Mouse (Mus musculus) embryonic stem cell, embryonic (primary cell): ENCODE measurements around the gene Samd10.

Experiments
- CTCF ChIA-PET, 4 experiments: fragments of 300-600 bp in 2 of 4; fragments of 350-600 bp in 2 of 4; sonication (Branson Sonifier 250); formaldehyde crosslinking; loops; one replicate each; lab custom pipeline; 2022; ENCODE audit warnings: inconsistent platforms in 2 of 4; lab: Charles Lee
- POLR2A ChIA-PET, 4 experiments: fragments of 300-600 bp in 2 of 4; fragments of 350-600 bp in 2 of 4; sonication (Branson Sonifier 250); formaldehyde crosslinking; loops; one replicate each; lab custom pipeline; 2022; ENCODE audit warnings: antibody characterized with exemption in 4 of 4, inconsistent platforms in 1 of 4; lab: Charles Lee

The Samd10 gene

DNA sequence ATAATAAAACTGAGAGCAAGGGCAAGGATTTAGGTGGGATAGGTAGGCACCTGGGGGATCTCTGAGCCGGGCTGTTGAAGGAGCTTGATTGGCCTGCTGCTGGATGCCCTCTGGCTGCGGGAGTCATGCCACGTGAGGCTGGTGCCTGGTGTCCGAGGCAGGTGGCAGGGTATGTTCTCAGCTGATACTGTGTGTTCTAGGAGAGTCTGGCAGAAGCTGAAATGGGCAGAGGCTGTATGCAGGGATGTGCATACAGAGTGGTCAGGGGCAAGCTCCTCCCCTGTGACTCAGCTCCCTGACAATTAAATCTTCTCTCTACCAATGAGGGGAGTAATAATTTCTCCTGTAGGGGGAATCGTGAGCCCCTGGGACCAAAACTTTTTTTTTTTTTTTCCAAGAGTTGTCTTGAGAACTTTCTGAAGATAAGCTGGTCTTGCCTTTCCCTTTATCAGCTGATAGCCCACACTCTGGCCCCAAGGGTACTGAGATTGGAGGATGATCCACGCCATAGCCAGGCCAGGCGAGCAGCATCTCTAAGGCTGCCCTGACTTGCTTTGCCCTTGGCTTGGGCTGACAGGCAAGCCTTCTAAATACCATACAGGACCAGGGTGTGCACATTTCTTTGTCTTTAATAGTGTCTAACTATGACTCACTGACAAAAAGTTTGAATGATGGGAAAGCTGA, 1.5 kb downstream of the Samd10 start:
- ChIA-PET CTCF (interaction anchor here in 3 of 4 experiments (0.6 to 3.4 kb wide), 10 partner anchors 16 to 192 kb away, joined by 3 to 15 read pairs (median 5); partner anchors contain the start of gene Dnajc5 (in 1 of the 3)), POLR2A (interaction anchor here in 2 of 4 experiments (0.6 to 5.1 kb wide), 10 partner anchors 9 to 232 kb away, joined by 3 to 46 read pairs (median 4); partner anchors contain the start of genes Dnajc5 (in 2 of the 2), Arfrp1 (in 1 of the 2) and Tcea2 (in 1 of the 2))

DNA sequence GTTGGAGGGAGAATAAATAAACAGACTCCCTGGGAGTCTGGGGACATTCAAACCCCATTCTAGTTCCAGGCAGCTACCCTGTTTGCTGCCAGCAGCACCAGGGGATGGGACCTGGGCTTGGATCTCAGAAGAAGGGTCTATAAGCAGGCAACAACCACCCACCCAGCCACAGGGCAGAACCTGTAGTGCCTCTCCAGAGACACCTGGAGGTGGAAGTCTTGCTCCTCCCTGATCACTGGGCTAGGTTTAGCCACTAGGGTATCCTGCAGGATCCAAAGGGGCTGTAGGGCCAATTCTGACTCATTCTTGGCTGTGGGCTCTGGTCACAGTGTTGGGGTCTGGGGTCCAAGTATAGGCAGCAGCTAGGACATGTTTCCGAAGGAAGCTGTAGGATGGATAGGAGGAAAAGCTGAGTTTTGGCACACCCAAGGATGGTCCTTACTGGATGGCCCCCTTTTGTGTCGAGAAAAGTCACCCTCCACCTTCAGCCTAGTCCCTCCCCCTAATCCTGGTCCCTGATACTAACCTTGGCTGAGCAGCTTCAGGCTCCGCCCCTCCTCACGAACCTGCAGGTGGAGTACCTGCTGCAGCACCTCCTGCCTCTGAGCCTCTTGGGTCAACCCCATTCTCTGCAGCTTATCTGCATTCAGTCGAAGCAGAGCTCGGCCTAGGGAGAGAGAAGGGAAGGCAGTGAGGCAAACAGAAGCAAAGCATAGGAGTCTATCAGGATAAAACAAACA, 2.6 kb downstream of the Samd10 start:
- CTCF ChIA-PET: interaction anchor here in 1 of 4 experiments (1.4 kb wide), 1 partner anchor 207 kb away, joined by 3 read pairs; no protein-coding TSS in a partner anchor
- POLR2A ChIA-PET: interaction anchor here in 2 of 4 experiments (0.8 to 2.7 kb wide), 4 partner anchors 24 to 103 kb away, joined by 3 to 7 read pairs (median 4); partner anchors contain the start of genes Dnajc5 (in 1 of the 2) and Tcea2 (in 1 of the 2)

DNA sequence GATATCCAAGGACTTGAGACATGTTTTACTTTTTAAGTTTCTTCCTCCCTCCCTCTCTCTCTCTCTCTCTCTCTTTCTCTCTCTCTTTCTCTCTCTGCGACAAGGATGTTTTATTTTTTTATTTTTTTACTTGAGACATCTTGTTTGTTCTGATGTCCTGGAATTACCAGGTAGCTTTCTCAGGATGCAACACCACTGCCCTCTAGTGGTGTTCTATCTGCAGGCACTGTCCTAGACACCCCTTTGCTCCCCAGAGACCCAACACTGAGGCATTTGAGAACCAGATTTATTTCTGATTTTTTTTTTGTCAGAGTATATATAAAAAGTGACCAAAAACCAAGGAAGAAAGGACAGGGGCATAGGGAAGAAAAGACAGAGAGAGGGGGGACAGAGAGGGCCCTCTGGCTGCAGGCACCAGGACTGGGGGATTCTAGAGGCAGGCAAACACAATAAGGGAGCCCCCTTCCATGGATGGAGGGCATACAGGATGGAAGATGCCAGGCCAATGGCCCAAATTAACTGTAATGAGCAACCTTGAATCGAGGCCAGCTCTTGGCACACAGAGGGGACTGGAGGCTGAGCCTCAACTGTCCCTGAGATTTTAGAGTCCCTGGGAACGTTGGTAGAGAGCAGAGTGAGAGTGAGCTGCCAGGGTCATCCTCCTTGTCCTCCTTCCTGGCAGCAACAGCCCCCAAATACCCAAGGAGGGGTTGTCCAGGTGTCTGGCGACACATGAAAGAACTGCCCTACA, 3.9 kb downstream of the Samd10 start:
- CTCF ChIA-PET: interaction anchor here (0.5 to 1.6 kb wide), 29 partner anchors 9 to 385 kb away, joined by 3 to 14 read pairs (median 4); partner anchors contain the start of genes Dnajc5 (in 1 of the 4) and Uckl1 (in 1 of the 4)
- POLR2A ChIA-PET: interaction anchor here in 2 of 4 experiments (0.6 to 2.7 kb wide), 6 partner anchors 24 to 282 kb away, joined by 3 to 7 read pairs (median 3); partner anchors contain the start of genes Dnajc5 (in 1 of the 2), Oprl1 (in 1 of the 2) and Tcea2 (in 1 of the 2)

DNA sequence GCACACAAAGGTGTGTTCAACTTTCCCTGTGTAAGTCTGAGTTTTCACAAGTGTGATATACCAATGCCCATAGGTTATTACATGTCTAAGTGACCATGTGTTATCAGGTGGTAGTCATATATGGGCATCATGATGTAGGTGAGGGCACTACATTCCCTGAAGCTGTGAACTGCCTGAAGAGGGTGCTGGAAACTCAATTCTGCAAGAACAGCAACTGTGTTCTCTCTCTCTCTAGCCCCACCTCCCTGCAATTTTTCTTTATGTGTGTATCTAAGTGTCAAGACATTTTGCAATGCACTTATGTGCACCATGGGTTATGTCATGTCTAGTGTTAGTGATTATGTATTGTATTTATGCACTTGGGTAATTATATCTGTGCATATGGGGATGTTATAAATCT, 5.1 kb downstream of the Samd10 start:
- POLR2A ChIA-PET: interaction anchor here in 1 of 4 experiments (1.1 kb wide), 1 partner anchor 100 kb away, joined by 3 read pairs; the partner anchor contains the start of gene Rgs19
- CTCF ChIA-PET: interaction anchor here in 2 of 4 experiments (1.1 to 1.6 kb wide), 3 partner anchors 26 to 201 kb away, joined by 5 to 7 read pairs (median 5); partner anchors contain the start of gene Dnajc5 (in 1 of the 2)

DNA sequence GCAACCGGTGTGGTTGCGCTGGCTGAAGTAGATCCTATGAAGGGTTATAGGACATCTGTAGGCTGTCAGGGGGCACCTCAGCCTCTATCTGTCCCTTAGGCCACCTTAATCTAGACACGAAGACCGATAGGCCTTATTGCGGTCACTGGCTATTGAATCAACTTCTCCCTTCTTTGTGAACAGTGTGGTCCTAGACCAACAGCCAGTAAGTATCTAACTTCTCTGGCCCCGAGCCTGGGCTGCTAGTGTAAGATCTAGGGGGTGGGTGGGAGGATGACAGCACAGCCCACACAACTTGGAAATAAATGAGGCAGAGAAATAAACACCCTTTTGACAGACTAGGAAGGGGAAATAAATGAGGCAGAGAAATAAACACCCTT, 6.0 kb downstream of the Samd10 start:
- ChIA-PET POLR2A (interaction anchor here in 1 of 4 experiments (0.6 to 1.1 kb wide), 2 partner anchors 100 to 1244 kb away, joined by 3 read pairs; partner anchors contain the start of gene Rgs19), CTCF (interaction anchor here in 2 of 4 experiments (0.6 to 0.8 kb wide), 2 partner anchors 30 to 554 kb away, joined by 4 to 12 read pairs; no protein-coding TSS in a partner anchor)

DNA sequence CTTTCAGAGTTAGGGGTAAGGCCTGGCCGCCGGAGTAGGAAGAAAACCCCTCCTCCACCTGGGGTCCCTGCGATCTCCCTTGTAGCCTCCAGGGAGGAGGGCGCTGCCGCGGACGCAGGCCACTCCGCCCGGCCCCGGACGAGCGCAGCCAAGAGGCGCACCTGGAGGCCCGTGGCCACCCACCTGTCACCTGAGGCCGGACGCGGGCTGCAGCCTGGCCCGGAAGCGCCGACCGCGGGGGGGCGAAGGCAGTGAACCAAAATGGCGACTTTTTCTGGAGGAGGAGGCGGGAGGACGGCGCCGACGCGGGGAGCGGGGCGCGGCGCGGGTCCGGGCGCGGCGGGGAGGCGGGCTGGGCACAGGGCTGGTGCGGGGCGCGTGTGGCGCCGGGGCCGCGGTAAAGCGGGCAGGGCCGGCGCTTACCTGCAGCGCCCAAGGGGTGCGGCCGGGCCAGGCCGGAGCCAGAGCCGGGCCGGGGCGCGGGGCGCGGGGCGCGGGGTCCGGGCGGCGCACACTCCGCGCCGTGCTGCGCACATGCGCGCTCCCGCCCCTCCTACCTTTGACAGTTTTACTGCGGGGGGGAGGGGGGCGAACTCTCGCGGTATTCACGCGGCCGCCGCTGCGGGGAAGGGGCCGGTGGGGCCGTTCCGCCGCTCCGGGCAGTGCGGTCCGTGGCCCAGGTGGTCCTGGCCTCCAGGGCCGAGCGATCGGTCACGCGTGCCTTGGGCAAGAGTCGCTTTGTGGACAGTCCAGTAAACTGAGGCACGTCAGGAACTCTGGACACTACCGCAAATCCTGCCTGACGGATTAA, 6.6 kb downstream of the Samd10 start, which contains the start of gene Zfp512b:
Gene Zfp512b, minus strand, starts transcription at position 573 of the 811 bp plus-strand sequence.
- ChIA-PET POLR2A (interaction anchor here in 3 of 4 experiments (0.6 to 3.3 kb wide), 5 partner anchors 8 to 1244 kb away, joined by 3 to 19 read pairs (median 3); partner anchors contain the start of genes Rgs19 (in 1 of the 3) and Samd10 (in 1 of the 3)), CTCF (interaction anchor here in 2 of 4 experiments (0.6 to 0.8 kb wide), 2 partner anchors 30 to 553 kb away, joined by 4 to 12 read pairs; no protein-coding TSS in a partner anchor)

DNA sequence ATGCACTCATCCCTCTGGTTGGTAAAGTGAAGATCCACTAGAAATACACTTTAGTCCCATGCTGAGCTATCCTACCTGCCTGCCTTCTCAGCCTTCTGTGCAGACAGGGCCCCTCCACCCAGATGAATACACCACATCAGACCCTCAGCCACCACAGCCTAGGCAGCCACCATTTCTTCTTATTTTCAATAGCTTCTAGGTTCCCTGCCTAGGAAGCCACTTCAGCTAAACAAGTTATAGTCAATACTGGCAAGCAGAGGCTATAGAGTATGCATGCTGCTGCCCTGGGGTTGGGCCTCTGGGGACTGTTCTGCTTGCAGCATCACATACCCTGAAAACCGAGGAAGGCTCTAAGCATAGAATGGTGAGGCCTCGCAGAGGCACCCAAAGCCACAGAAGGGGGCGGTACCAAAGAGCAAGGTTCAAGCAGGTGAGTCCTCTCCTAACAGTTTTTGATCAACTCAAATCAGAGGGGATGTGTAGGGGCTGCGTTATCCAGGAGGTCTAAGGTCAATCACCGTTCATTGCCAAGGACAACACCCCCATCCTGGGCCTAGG, 7.4 kb downstream of the Samd10 start, which contains the start of gene Prpf6:
Gene Prpf6, plus strand, starts transcription at position 341 of the 558 bp plus-strand sequence.
- ChIA-PET CTCF (interaction anchor here in 2 of 4 experiments (0.5 to 0.7 kb wide), 2 partner anchors 25 to 71 kb away, joined by 3 read pairs; partner anchors contain the start of gene Dnajc5 (in 1 of the 2)), POLR2A (interaction anchor here (1.3 to 3.3 kb wide), 5 partner anchors 9 to 206 kb away, joined by 3 to 19 read pairs (median 4); partner anchors contain the start of gene Samd10 (in 1 of the 4))

DNA sequence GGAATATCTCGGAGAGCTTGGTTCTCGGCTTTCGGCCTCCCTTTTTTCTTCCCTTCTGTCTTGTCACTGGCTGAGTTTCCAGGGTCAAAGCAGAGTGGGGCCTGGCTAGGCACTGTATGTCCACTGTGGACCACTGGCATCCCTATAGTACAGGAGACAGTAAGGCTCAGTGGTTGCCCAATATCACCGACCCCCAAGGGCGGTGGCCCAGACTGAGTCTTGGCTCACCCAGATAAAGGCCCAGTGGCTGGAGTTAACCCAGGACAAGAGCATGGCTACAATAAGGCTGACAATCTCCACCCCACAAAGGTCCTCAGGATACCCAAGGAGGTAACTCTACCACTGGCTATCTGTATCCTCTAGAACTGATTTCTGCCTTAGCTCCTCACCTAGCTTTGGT, 8.5 kb downstream of the Samd10 start:
- CTCF ChIA-PET: interaction anchor here in 1 of 4 experiments (1.2 to 1.3 kb wide), 2 partner anchors 11 to 22 kb away, joined by 3 read pairs; no protein-coding TSS in a partner anchor
- POLR2A ChIA-PET: interaction anchor here in 2 of 4 experiments (0.9 to 3.3 kb wide), 6 partner anchors 9 to 222 kb away, joined by 3 to 19 read pairs (median 4); partner anchors contain the start of genes Samd10 (in 2 of the 2) and Tpd52l2 (in 1 of the 2)

DNA sequence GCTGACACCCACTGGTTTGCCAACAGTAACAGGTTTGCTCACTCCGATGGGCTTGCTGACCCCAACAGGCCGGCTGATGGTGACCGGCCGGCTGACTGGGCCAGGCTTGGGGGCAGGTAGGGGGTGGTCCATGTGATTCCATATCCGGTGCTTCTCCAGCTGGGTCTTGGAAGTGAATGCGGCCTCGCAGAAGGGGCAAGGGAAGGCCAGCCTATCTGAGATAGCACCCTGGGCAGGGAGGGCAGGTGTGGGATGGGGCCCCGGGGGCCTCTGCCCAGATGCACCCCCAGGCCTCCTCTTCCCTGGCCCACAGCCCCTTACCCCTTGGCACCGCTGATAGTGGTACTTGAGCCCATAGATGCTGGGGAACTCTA, 9.3 kb downstream of the Samd10 start:
- POLR2A ChIA-PET: interaction anchor here in 2 of 4 experiments (1.2 to 3.3 kb wide), 3 partner anchors 9 to 222 kb away, joined by 3 to 19 read pairs (median 4); partner anchors contain the start of gene Samd10 (in 2 of the 2)
- CTCF ChIA-PET: interaction anchor here in 1 of 4 experiments (1.2 to 1.3 kb wide), 2 partner anchors 12 to 22 kb away, joined by 3 read pairs; no protein-coding TSS in a partner anchor

DNA sequence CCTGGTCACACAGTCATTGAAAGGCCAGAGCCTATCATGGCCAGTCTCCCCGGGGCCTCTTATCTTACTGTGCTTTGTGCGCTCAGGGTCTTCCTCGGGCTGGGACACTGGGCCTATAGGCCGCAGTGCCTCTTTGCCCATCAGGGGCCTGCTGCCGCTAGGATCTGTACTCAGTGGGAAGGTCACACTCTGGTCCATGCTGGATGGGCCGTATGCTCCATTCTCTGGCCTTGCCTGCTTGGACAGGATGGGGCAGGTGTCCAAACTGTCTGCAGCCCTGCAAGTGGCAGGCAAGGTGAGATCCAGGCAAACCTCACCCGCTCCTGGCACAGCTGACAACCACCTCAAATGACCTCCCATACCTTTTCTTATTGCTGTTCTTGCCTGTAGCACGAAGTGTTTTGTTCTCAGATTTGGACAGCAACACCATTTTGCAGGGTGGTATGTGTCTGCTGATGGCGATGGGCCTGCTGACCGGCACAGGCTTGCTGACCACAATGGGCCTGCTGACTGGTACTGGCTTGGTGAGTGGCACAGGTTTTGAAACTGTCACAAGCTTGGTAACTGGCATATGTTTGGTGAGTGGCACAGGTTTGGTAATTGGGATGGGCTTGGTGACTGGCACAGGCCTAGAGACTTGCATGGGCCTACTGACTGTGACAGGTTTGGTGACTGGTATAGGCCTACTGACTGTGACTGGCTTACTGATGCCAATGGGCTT, 9.8 kb downstream of the Samd10 start:
- CTCF ChIA-PET: interaction anchor here in 1 of 4 experiments (1.2 to 1.3 kb wide), 2 partner anchors 12 to 21 kb away, joined by 3 read pairs; no protein-coding TSS in a partner anchor
- POLR2A ChIA-PET: interaction anchor here in 2 of 4 experiments (1.2 to 3.3 kb wide), 2 partner anchors 11 to 221 kb away, joined by 3 to 19 read pairs; partner anchors contain the start of gene Samd10 (in 1 of the 2)

DNA sequence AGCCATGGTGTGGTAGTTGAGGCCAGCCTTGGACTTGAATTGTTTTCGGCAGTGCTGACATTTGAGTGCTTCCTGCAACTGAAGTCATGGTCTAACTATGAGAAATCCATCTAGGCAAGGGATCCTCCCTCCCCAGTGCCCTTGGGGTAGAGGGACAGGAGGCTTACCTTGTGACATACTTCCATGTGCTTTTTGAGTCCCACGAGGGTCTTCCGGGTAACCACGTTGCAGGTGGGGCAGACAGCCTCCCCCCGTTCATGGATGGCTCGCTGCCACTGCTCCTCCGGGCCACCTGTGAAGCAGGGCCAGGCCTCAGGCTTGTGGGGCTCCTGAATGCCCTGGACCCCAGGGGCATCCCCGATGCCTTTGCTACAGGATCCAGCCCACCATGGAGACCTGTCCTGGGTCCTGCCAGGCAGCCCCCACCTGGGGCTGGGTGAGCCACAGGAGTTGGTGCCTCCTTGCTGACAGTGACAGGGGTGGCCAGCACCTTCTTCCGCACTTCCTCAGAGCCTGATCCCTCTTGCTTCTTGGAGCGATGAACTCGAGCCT, 10.7 kb downstream of the Samd10 start:
- ChIA-PET CTCF (no interaction called here), POLR2A (no interaction called here)

DNA sequence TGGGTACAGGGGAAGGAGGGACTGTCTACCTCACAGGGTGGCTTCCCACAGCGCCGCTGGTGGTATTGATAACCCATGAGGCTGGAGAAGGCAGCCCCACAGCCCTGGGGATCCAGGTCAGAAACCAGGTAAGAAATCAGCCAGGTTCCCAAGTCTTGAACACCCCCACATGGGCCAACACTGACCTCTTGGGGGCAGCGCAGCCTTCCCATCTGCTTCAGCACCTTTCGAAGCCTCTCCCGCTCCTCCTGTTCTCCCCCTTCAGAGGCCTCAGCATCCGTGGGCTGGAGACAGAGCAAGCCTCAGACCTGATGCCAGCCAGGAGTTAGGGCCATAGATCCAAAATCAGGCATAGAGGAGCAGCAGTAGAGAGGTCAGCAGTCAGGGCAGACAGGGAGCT, 11.2 kb downstream of the Samd10 start:
- CTCF ChIA-PET: no interaction called here

DNA sequence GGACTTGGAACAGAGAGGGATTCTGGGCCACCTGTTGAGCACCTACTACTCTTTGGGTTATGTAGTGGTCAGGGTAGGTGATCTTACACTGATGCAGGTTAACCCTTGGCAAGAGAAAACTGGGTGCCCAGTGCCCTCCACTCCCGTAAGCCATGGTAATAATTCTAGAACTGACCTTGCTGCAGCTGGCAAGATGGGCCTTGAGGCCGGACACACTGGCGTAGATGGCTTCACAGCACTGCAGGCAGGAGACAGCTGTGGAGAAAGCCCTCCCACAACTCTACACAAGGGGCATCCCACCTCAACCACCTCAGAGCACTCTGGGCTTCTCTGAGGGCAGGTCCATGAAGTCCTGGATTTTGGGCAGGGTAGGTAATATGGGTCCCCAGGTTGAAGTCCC, 12.9 kb downstream of the Samd10 start:
- POLR2A ChIA-PET: interaction anchor here in 2 of 4 experiments (1.2 to 2.5 kb wide), 2 partner anchors 14 to 15 kb away, joined by 3 to 14 read pairs; partner anchors contain the start of gene Samd10 (in 1 of the 2)
- CTCF ChIA-PET: interaction anchor here in 1 of 4 experiments (0.9 kb wide), 1 partner anchor 9 kb away, joined by 3 read pairs; no protein-coding TSS in a partner anchor

More for the DNA sequence above, 11.2 kb downstream of the Samd10 start:
- POLR2A ChIA-PET: no interaction called here

DNA sequence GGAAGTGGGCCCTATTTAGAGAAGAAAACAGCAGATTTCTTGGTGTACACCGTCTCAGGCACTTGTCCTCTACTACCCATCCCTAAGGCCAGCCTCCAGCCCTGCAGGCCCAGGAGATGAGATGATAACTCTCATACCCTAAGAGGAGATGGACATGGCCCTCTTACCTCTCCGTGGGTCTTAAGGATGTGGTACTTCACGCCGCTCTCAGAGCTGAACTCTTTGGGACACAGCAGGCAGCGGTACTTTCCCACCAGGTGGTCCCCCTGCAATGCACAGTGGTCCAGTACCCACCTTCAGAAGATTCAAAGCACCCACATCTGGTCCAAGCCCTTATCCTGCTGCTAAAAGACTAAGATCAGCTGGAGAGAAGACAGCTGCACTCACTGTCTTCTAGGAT, 13.5 kb downstream of the Samd10 start:
- POLR2A ChIA-PET: interaction anchor here in 2 of 4 experiments (0.8 to 5.9 kb wide), 4 partner anchors 14 to 66 kb away, joined by 3 to 26 read pairs (median 8); partner anchors contain the start of genes Samd10 (in 2 of the 2) and Dnajc5 (in 1 of the 2)
- CTCF ChIA-PET: interaction anchor here in 2 of 4 experiments (0.9 to 1.6 kb wide), 2 partner anchors 9 to 10 kb away, joined by 3 to 5 read pairs; no protein-coding TSS in a partner anchor
